Mouse (Mus musculus): ENCODE measurements around the gene Dzip1. TPM values are rescaled to one million over a fixed set of nuclear protein-coding genes. Genes with fewer than 3 reads are reported as not detected.

Gene Dzip1
- polyA plus RNA-seq, 1 experiment from 2014 or later, result 40.0 TPM

DNA sequence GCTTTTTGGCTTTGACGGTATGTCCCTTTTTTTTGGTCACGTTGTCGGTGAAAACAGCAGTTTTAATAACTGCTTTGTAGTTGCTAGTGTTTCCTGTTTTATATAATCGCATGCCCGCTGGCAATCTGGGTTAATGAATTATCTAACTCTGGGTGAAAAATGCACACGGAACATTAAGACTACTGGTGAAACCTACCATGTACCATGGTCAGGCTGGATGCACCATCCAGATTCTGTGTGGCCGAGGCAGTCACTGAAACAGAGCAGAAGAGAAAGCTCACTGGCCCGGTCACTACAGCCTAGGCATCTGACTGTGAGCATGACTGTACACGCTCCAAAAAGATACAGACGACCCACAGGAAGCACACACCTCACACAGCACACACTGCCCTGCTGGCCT, 29.6 kb downstream of the Dzip1 start:
- H3K4me2 ChIP-seq (replicated peaks; ENCODE audit: low read depth, low read length), result no peak overlapping the region
- H3K4me3 ChIP-seq (ENCODE audit: low read depth, low read length), result no peak overlapping the region
- no peaks in the 10 kb centered on the region for H3K27me3 ChIP-seq (ENCODE audit: control insufficient read depth, insufficient read depth, low read length)
- H3K36me3 ChIP-seq (ENCODE audit: control insufficient read depth, insufficient read depth, low read length), result peaks cover 7% of the 10 kb centered on the region
- no peak overlapping the region for H3K9ac ChIP-seq (ENCODE audit: low read depth, low read length)
- ATAC-seq (ENCODE audit: low FRiP score), result no peak
- no peaks in the 10 kb centered on the region for H3K9me3 ChIP-seq (ENCODE audit: control insufficient read depth, low read length)
- DNase-seq (ENCODE audit: low spot score), result no peak
- WGBS, result 95% methylated on average over 10 of the region's 10 CpGs
- H3K27ac ChIP-seq (ENCODE audit: low read depth, low read length), result no peak overlapping the region
- no peaks in the 10 kb centered on the region for H3K4me1 ChIP-seq (replicated peaks; ENCODE audit: control insufficient read depth, insufficient read depth, low read length)

DNA sequence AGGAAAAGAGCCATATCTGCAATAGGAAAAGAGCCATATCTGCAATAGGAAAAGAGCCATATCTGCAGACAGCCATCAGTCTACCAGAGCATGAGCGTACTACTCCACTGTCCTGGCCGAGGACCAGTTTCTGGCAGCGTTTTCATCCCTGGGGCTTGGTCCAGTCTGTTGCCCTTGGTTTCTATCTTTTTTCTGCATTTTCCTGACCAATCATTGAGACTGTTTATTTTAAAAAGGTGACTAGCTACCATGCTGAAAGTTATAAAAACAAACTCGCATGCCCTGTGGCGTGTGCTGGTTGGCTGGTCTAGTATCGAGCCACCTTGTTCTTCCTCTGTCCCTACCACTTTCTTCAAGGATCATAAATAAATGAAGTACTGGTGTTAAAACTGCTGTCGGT, 30.0 kb downstream of the Dzip1 start:
- H3K27ac ChIP-seq (ENCODE audit: low read depth, low read length), result no peak overlapping the region
- no peaks in the 10 kb centered on the region for H3K27me3 ChIP-seq (ENCODE audit: control insufficient read depth, insufficient read depth, low read length)
- ATAC-seq (ENCODE audit: low FRiP score) (no peak), DNase-seq (ENCODE audit: low spot score) (no peak)
- no peaks in the 10 kb centered on the region for H3K4me1 ChIP-seq (replicated peaks; ENCODE audit: control insufficient read depth, insufficient read depth, low read length)
- WGBS, result 96% methylated on average over 7 of the region's 7 CpGs
- H3K4me3 ChIP-seq (ENCODE audit: low read depth, low read length), result no peak overlapping the region
- H3K9ac ChIP-seq (ENCODE audit: low read depth, low read length), result no peak overlapping the region
- peaks cover 7% of the 10 kb centered on the region for H3K36me3 ChIP-seq (ENCODE audit: control insufficient read depth, insufficient read depth, low read length)
- H3K4me2 ChIP-seq (replicated peaks; ENCODE audit: low read depth, low read length), result no peak overlapping the region
- H3K9me3 ChIP-seq (ENCODE audit: control insufficient read depth, low read length), result no peaks in the 10 kb centered on the region

- 87% methylated on average over 4 of the region's 4 CpGs for WGBS
- Histone ChIP-seq H3K4me1 (replicated peaks; ENCODE audit: control insufficient read depth, insufficient read depth, low read length) (no peaks in the 10 kb centered on the region), H3K4me3 (ENCODE audit: low read depth, low read length) (no peak overlapping the region), H3K36me3 (ENCODE audit: control insufficient read depth, insufficient read depth, low read length) (peaks cover 13% of the 10 kb centered on the region), H3K27me3 (ENCODE audit: control insufficient read depth, insufficient read depth, low read length) (no peaks in the 10 kb centered on the region), H3K9ac (ENCODE audit: low read depth, low read length) (no peak overlapping the region), H3K27ac (ENCODE audit: low read depth, low read length) (no peak overlapping the region), H3K4me2 (replicated peaks; ENCODE audit: low read depth, low read length) (no peak overlapping the region), H3K9me3 (ENCODE audit: control insufficient read depth, low read length) (no peaks in the 10 kb centered on the region)
- no peak for ATAC-seq (ENCODE audit: low FRiP score)
- no peak for DNase-seq (ENCODE audit: low spot score)
Observed at GRCm38 (mm10) chr14:118890101-118890500, 35.2 kb downstream of the Dzip1 start.

- Histone ChIP-seq H3K4me2 (replicated peaks; ENCODE audit: low read depth, low read length) (no peak overlapping the region), H3K4me1 (replicated peaks; ENCODE audit: control insufficient read depth, insufficient read depth, low read length) (no peaks in the 10 kb centered on the region), H3K9ac (ENCODE audit: low read depth, low read length) (no peak overlapping the region), H3K9me3 (ENCODE audit: control insufficient read depth, low read length) (no peaks in the 10 kb centered on the region), H3K36me3 (ENCODE audit: control insufficient read depth, insufficient read depth, low read length) (peaks cover 14% of the 10 kb centered on the region), H3K4me3 (ENCODE audit: low read depth, low read length) (no peak overlapping the region), H3K27ac (ENCODE audit: low read depth, low read length) (no peak overlapping the region), H3K27me3 (ENCODE audit: control insufficient read depth, insufficient read depth, low read length) (no peaks in the 10 kb centered on the region)
- 89% methylated on average over 7 of the region's 7 CpGs for WGBS
- ATAC-seq (ENCODE audit: low FRiP score) (no peak), DNase-seq (ENCODE audit: low spot score) (no peak)
Observed at GRCm38 (mm10) chr14:118884250-118884556, 41.1 kb downstream of the Dzip1 start.

DNA sequence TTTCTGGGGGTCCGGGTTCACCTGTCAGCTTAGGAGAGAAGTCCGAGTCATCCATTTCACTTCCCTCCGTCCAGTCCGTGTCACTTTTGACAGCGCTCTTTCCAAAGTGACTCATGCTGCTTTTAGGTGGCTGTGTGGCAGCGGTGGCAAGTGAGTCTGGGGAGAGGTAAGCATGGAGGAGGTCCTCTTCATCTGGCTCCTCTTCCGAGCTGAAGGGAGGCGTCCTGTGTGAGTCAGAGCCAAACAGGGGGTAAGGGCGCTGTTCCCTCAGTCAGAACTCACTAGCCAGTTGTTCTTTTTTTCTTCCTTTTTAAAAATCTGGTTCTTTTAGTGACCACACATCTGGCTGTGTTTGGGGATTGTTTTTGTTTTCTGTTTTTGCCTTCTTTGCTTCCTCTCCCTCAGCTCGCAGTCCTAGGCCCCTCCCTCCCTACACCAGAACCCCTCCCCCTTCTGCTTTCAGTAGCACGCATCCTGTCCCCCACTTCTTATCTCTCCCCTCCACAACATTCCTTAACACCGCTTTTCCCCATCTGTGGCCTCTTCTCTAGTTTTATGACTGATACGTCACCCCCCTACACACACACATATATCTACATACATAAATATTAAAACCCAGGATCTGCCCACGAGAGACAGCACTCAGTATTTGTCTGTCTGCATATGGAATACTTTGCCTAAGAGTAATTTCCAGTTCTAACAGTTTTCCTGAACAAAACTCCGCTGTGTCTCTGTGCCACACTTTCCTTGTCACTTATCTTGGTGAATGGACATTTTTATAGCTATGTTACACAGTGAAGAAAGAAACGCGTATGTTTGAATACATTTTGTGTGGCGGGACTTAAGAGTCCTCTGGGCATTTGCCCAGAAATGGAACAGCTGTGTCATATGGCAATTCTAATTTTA, 41.7 kb downstream of the Dzip1 start:
- 89% methylated on average over 18 of the region's 18 CpGs for WGBS
- peaks cover 10% of the 10 kb centered on the region for H3K36me3 ChIP-seq (ENCODE audit: control insufficient read depth, insufficient read depth, low read length)
- H3K4me2 ChIP-seq (replicated peaks; ENCODE audit: low read depth, low read length), result no peak overlapping the region
- H3K4me1 ChIP-seq (replicated peaks; ENCODE audit: control insufficient read depth, insufficient read depth, low read length), result no peaks in the 10 kb centered on the region
- H3K9me3 ChIP-seq (ENCODE audit: control insufficient read depth, low read length), result no peaks in the 10 kb centered on the region
- no peak for ATAC-seq (ENCODE audit: low FRiP score)
- no peak for DNase-seq (ENCODE audit: low spot score)
- H3K27me3 ChIP-seq (ENCODE audit: control insufficient read depth, insufficient read depth, low read length), result no peaks in the 10 kb centered on the region
- no peak overlapping the region for H3K27ac ChIP-seq (ENCODE audit: low read depth, low read length)
- no peak overlapping the region for H3K4me3 ChIP-seq (ENCODE audit: low read depth, low read length)
- no peak overlapping the region for H3K9ac ChIP-seq (ENCODE audit: low read depth, low read length)

GRCm38 (mm10) chr14:118880696-118881095, 44.6 kb downstream of the Dzip1 start:
- no peaks in the 10 kb centered on the region for H3K27me3 ChIP-seq (ENCODE audit: control insufficient read depth, insufficient read depth, low read length)
- no peak overlapping the region for H3K9ac ChIP-seq (ENCODE audit: low read depth, low read length)
- WGBS, result 84% methylated on average over 10 of the region's 10 CpGs
- H3K4me3 ChIP-seq (ENCODE audit: low read depth, low read length), result no peak overlapping the region
- DNase-seq (ENCODE audit: low spot score) (no peak), ATAC-seq (ENCODE audit: low FRiP score) (no peak)
- H3K36me3 ChIP-seq (ENCODE audit: control insufficient read depth, insufficient read depth, low read length), result peaks cover 12% of the 10 kb centered on the region
- H3K27ac ChIP-seq (ENCODE audit: low read depth, low read length), result no peak overlapping the region
- no peak overlapping the region for H3K4me2 ChIP-seq (replicated peaks; ENCODE audit: low read depth, low read length)
- H3K9me3 ChIP-seq (ENCODE audit: control insufficient read depth, low read length), result no peaks in the 10 kb centered on the region
- no peaks in the 10 kb centered on the region for H3K4me1 ChIP-seq (replicated peaks; ENCODE audit: control insufficient read depth, insufficient read depth, low read length)

DNA sequence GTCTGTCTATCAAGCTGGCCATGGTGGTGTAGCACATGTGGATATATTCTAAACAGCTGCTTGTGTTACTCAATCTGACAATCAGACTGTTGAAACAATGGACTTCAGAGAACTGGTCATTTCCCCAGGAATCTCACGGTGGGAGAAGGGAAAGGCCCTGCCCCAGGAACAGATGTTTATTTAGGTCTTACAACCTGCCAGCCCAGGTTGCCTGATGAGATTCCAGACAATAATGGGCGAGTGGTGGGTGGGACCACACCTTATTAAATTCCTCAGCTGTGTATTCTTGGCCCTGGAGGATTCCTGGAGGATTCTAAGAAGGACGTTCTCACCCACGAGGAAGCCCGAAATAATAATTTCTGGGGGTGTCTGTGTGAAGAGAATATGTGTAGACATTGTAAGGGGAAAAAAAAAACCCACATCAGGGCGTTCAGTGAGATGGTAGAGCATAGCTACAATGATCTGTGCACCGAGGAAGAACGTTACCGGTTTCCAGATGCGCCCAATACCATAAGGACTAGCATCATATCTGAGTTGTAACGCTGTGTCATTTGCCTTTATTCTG, 46.8 kb downstream of the Dzip1 start:
- Histone ChIP-seq H3K4me3 (ENCODE audit: low read depth, low read length) (no peak overlapping the region), H3K36me3 (ENCODE audit: control insufficient read depth, insufficient read depth, low read length) (peaks cover 11% of the 10 kb centered on the region), H3K9me3 (ENCODE audit: control insufficient read depth, low read length) (no peaks in the 10 kb centered on the region), H3K27me3 (ENCODE audit: control insufficient read depth, insufficient read depth, low read length) (no peaks in the 10 kb centered on the region), H3K9ac (ENCODE audit: low read depth, low read length) (no peak overlapping the region), H3K4me1 (replicated peaks; ENCODE audit: control insufficient read depth, insufficient read depth, low read length) (no peaks in the 10 kb centered on the region), H3K27ac (ENCODE audit: low read depth, low read length) (no peak overlapping the region), H3K4me2 (replicated peaks; ENCODE audit: low read depth, low read length) (no peak overlapping the region)
- 90% methylated on average over 11 of the region's 11 CpGs for WGBS
- ATAC-seq (ENCODE audit: low FRiP score), result no peak
- DNase-seq (ENCODE audit: low spot score), result no peak

- no peak overlapping the region for H3K4me2 ChIP-seq (replicated peaks; ENCODE audit: low read depth, low read length)
- no peak overlapping the region for H3K4me3 ChIP-seq (ENCODE audit: low read depth, low read length)
- H3K9me3 ChIP-seq (ENCODE audit: control insufficient read depth, low read length), result no peaks in the 10 kb centered on the region
- 79% methylated on average over 10 of the region's 10 CpGs for WGBS
- H3K4me1 ChIP-seq (replicated peaks; ENCODE audit: control insufficient read depth, insufficient read depth, low read length), result no peaks in the 10 kb centered on the region
- ATAC-seq (ENCODE audit: low FRiP score), result no peak
- 0 out of 2 replicates have a peak, but pooled peaks cover 3% of the 10 kb centered on the region for H3K36me3 ChIP-seq (ENCODE audit: control insufficient read depth, insufficient read depth, low read length)
- H3K27me3 ChIP-seq (ENCODE audit: control insufficient read depth, insufficient read depth, low read length), result no peaks in the 10 kb centered on the region
- DNase-seq (ENCODE audit: low spot score), result no peak
- no peak overlapping the region for H3K9ac ChIP-seq (ENCODE audit: low read depth, low read length)
- no peak overlapping the region for H3K27ac ChIP-seq (ENCODE audit: low read depth, low read length)
Observed at GRCm38 (mm10) chr14:118874786-118875415, 50.4 kb downstream of the Dzip1 start.

All from hindbrain, embryonic 11.5 days (tissue).